Mouse (Mus musculus) myocyte (in vitro differentiated cells): ENCODE data around the gene 1700016K19Rik.

Source experiments
- MYOD1 ChIP-seq, 3 experiments: IDR thresholded peaks; one replicate each; pipeline ENCODE4 v1.6.1; 2011; ENCODE audit warnings: control low read depth in 2 of 3, low read depth in 2 of 3, mild to moderate bottlenecking in 2 of 3, moderate library complexity in 1 of 3; ENCODE audit not compliant: insufficient read length in 2 of 3, control insufficient read depth in 1 of 3
- POLR2A ChIP-seq: IDR thresholded peaks from one replicate; pipeline ENCODE4 v1.6.1; 2011; ENCODE audit warnings: low read depth, mild to moderate bottlenecking, control low read depth, moderate library complexity; ENCODE audit not compliant: insufficient read length
- POLR2AphosphoS2 ChIP-seq: IDR thresholded peaks from one replicate; pipeline ENCODE4 v1.6.1; 2011; ENCODE audit warnings: low read depth, control low read depth; ENCODE audit not compliant: insufficient read length
- TCF3 ChIP-seq: IDR thresholded peaks from one replicate; pipeline ENCODE4 v1.6.1; 2011; ENCODE audit warnings: low read depth, control low read depth; ENCODE audit not compliant: insufficient read length

GRCm38 (mm10) chr11:76001237-76001878 is 1.6 kb downstream of the 1700016K19Rik start:
- TF ChIP-seq POLR2A (no peak), MYOD1 (IDR thresholded peaks at IDR 0.05; ENCODE audit: control insufficient read depth in 1 of 3, insufficient read length in 2 of 3, low read depth in 2 of 3) (no peak), TCF3 (no peak), POLR2AphosphoS2 (no peak)
